Mouse (Mus musculus) C2C12 (cell line): Measurements from ENCODE around the gene Scaper.

Source experiments
- CTCF ChIP-seq: IDR thresholded peaks from one replicate; pipeline ENCODE4 v1.5.1; 2011; ENCODE audit not compliant: control insufficient read depth, insufficient read depth, insufficient read length
- MAX ChIP-seq: IDR thresholded peaks from one replicate; pipeline ENCODE4 v1.6.1; 2011; ENCODE audit warnings: mild to moderate bottlenecking, control low read depth
- MYOG ChIP-seq: IDR thresholded peaks from one replicate; pipeline ENCODE4 v1.6.1; 2011; ENCODE audit not compliant: control insufficient read depth, insufficient read length; ENCODE audit errors: extremely low read depth
- USF1 ChIP-seq: IDR thresholded peaks from one replicate; pipeline ENCODE4 v1.6.1; 2011; ENCODE audit warnings: low read depth, mild to moderate bottlenecking, control low read depth, moderate library complexity

- TF ChIP-seq CTCF (no peak), MYOG (no peak), MAX (no peak), USF1 (no peak)
Observed at GRCm38 (mm10) chr9:55560960-55561359, 377.0 kb downstream of the Scaper start.
